Mouse (Mus musculus) adrenal gland, adult 18-20 months (tissue): ENCODE measurements around the gene Gjb5. TPM values are rescaled to one million over a fixed set of nuclear protein-coding genes. Genes with fewer than 3 reads are reported as not detected.

Source experiments
- DNase-seq, 2 experiments: peaks; one replicate each; pipeline ENCODE4 v3.0.0; 2021 to 2022; ENCODE audit warnings: low spot score in 2 of 2
- long read RNA-seq, 2 experiments: library from polyadenylated mRNA; stranded (forward); transcript quantifications; one replicate each; pipeline ENCODE4 v2.0.0; 2021
- total RNA-seq, 2 experiments: library from RNA; stranded (reverse); gene quantifications; 1 replicate in 1 of 2; 2 replicates in 1 of 2; pipeline ENCODE4 v1.2.3; 2021

Gene Gjb5
- total RNA-seq = under 1 TPM in 1 of 2 experiments, not detected in 1; 0.17 TPM
- long read RNA-seq, experiment 1 = 0 reads
- long read RNA-seq, experiment 2 = 0 reads

DNA sequence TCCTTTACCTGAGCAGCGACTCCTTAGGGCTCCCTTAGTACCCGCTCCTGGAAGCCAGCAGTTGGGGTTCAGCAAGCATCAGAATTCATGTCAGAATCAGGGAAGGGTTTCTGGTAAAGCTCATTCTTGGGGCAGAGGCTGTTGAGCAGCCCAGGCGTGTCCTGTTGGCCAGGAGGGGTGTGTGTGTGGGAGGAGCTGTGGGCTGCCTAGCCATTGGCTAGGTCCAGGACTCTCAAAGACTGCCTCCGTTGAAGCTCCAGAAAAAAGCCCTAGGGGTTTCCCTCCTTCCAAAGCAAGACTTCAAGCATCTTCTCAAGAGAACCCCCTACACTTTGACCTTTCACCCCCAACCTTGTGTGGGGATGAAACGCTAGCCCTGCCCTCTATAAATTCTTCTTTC, at the start of gene Gjb5:
Gene Gjb5, minus strand, starts transcription at position 164 of the 400 bp plus-strand sequence.
- no peak for DNase-seq

DNA sequence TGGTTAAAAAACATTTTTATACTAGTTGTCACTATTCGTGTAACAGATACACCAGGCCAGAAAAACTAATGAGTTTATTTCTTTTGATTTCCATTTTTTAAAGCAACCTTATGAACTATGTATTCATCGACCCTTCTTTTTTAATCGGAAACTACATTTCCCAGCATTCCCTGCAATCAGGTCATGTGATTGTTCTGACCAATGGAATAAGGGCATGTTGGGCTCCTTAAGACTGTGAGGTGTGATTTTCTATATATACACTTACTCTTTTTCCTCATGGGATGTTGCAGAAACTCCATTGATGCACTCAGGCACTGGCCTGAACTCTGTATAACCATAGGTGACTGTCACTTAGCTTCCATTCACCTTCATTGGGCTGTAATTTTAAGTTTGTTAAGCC, 44.6 kb upstream of the Gjb5 start:
- no peak for DNase-seq

DNA sequence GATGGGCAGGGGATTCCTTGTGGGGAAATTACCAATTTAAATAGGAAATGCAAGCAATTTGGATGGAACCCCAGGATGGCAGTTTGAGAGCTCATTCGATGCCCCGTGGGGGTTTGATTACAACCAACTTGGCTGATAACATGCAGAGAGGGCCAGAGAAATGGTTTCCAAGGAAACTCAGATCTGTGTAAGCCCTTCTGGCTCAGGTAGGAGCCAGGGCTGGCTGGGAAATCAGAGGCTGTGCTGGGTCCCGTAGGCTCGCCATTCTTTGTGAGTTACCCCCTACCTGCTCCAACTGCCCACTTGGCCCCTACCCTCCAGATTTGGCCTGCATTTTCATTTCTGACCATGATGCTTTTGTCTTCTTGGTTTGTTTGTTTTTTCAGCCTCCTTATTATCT, 44.2 kb upstream of the Gjb5 start:
- no peak for DNase-seq

DNA sequence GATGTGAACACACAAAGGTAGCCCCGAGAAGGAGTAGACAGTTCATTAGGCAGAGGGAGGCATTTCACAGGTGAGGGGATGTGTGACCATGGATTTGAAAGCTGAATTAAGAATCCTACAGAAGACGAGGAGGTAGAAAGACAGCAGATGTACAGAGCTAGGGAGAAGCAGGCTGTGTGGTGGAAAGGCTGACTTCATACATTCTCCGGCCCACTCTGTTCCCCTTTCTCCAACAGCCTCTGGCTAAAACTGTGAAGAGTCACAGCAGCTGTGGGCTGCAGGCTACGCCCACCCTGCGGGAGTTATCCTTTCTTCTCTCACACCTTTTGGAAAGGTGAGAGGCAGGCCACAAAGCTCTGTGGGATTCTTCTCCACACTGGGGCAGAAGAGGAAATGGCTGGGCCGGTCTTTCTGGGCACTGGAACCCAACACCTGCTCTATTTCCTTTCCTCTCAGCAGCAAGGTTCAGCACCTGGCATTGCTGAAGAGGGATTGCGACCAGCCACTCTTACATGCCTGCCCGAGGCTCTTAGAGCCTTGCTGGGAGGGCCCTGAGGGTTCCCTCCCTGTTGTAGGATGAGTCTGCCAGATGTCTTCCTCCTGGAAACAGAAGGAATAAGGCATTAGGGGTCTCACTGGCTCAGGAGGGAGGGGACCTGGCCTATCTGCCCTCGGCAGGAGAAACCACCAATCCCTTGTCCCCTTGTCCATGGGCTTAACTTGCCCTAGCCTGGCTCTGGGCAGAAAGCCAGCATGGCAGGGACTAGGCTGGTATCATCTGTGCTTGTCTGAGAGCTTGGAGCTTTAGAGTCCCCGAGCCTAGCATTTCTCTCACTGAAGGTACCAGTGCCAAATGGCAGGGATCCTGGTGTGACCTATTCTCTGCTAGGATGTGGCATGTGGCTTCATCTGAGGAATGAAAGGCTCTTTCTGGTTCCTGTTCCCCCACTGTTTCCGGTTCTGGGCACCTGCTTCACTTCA, 42.5 kb upstream of the Gjb5 start:
- DNase-seq = no peak

DNA sequence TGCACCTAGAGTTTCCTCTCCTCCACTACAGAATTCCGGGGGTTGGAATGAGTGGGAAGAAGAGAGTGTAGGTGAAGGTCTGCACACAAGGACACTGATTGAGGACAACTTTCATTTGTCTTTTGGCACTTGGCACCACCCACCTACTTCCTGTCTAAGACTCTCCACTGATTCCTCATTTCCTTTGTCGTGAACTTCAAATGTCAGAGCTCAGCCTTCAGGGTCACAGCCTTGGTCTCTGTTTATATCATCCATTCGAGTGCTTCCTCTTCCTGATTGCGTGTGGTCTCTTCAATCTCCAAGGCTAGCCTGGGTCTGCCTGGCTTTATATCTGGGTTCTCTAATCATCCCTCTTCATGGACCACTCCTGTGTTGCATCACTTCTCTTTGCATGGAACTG, 37.6 kb upstream of the Gjb5 start:
- no peak for DNase-seq

DNA sequence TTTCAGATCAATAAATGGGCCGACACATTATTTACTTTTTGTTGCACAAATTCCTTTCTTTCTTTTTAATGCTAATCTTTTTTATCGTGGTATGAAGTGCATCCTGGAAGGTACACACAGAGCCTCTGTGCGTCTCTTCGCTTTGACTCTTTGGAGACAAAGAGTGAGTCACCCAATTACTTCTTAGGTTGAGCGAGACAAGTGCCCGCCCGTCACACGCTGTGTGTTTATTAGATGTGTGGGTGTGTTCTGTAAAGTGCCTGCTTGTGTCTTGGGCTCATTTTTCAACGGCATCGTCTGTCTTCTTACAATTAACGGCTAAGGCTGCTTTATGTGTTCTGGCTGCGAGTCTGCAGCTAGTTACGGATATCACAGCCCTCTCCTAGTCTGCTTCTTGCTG, 31.7 kb upstream of the Gjb5 start:
- DNase-seq = no peak

DNA sequence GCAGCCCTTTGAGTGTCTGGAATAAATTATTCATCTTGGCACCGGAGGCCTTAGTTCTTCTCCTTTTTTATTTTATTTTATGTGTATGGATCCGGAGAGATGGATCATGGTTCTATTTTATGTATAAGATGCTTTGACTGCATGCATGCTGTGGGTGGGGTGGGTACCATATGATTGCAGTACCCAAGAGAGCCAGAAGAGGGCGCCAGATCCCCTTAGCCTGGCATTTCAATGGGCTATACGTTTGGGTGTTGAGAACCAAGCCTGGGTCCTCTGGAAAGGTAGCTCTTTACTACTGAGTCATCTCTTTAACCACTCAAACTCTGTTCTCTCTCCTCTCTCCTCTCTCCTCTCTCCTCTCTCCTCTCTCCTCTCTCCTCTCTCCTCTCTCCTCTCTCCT, 19.4 kb upstream of the Gjb5 start:
- peak; percentile 28 to 36 for DNase-seq

DNA sequence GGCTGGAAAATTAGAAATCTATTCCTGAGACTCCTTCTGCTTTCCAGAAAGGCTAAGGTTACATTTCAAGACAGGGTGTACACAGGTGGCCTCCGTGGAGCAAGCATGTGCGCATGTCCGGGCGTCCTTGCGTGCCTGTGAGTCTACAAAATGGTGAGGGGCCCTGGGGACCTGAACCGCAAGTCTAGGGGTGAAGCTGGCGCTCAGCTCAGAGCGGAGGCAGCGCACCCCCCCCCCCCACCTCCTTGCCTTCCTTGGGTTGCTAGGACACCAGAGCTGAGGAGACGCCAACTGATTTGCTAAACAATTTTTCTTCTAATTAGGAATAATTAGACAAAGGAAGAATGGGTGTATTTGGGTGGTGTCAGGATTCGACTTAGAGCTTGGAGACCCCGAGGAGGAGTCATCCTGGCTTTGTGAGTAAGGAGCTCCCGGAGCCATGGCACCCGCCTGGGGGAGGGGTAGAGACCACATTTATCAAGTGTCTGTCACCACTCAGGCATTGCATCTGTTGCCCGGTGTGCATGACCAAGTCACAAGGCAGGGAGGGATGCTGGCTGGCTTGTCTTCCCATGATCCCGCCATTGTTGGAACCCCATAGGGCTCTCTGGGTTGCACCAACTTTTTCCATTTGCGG, 17.7 kb upstream of the Gjb5 start:
- no peak for DNase-seq

DNA sequence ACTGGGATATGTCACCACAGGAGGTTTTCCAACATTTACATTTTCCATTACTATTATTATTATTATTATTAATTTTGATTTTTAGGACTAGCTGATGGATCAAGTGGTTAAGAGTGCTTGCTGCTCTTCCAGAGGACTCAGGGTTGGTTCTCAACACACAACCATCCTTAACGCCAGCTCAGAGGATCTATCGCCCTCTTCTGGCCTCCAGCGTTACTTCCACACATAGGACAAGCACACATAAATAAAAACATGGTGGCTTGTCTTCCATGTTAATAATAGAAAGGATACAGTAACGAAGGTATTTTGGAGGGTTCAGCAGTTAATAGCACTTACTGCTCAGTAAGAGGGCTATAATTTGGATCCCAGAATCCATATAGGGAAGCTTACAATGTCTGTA, 16.7 kb upstream of the Gjb5 start:
- DNase-seq = no peak

DNA sequence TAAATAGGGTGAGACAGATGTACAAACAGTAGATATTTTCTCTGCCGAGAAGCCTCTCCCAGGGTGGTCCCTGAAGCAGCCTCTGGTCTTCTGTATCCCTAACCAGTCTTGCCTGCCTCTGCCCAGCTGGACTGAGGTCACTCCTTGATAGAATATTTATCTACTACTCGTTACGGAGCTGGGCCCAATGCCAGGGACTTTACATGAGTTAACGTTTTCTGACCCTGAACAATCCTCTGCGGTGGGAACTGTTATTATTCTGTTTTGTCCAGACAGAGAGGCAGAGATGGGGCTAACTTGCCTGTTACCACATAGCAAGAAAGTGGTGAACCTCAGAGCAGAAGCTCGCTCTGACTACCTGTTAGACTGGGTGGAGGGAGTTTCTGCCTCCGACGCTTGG, 15.5 kb upstream of the Gjb5 start:
- DNase-seq = peak in 1 of 2 experiments; percentile 31

DNA sequence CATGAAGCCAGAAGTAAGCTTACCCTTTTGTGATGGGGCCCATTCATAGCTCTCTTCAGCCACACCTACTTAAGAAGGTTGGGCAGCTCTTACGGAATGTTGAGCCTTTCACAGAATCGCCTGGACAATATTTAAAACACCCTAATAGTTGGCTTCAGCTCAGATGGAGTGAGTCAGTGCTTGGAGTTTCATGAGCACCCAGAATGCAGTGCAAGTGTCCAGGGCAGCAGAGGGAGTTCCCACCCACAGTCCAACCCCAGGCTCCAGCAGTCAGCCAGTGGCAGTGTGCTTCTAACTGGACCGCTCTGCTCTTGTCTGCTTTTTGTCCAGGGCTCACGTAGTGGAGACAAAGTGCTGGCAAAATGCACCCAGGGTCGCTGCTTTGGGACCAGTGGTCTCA, 13.6 kb upstream of the Gjb5 start:
- DNase-seq = no peak

DNA sequence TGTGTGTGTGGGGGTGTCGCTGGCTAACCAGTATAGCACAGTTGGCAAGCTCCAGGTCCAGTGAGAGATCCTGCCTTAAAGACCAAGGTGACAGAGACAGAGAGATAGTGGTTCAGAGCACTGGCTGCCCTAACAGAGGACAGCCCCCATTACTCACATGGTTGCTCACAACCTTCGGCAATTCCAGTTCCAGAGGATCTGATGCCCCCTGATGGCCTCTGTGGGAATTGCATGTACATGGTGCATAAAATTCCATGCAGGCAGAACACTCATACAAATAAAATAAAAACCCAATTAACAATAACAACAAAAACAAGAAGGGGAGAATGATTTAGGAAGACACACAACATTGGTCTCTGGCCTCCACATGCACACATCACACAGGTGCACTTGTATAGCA, 12.5 kb upstream of the Gjb5 start:
- no peak for DNase-seq

DNA sequence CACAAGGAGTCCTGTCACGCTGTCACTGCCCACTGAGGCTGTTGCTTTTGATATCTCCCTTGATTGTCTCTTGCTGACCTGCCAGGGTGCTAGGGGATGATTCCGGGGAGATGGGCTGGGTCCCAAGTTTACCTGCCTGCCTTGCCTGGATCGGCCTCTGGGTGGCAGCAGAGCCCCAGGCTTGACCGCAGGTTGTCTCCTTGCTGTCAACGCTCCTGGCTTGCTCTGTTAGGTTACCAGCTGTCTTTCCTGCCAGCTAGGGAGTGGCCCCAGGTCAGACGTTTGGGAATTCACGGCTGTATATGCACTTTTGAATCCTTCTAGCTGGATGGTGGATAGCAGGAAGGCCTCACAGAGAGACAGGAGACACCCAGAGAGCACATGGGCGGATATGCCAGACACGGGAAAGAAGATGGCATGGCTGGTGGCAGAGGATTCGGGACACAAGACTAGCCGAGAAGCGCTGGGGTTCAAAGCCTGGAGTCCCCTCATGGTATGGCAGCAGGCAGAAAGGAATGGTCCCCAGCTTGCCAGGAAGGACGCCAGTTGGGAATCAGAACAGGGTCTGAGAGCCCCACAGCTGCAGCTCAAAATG, 10.5 kb upstream of the Gjb5 start:
- DNase-seq = peak; percentile 69 to 72

DNA sequence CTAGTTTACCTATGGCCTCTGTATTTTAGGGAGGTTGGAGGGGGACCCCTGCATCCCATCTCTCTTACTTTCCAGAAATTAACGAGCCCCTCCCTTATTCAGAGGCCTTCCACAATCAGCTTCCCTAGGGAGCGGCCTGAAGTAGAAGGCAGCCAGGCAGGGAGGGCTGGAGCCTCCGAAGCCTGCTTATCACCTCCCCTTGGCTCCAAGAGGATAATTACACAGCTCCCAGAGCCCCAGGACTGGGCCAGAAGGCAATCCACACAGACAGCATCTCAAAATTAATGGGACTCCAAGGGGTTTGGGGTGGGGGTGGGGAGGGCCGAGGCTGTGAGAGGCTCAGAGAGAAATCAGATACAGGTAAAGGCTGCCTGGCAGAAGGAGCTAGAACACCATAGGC, 7.9 kb upstream of the Gjb5 start:
- DNase-seq = no peak

DNA sequence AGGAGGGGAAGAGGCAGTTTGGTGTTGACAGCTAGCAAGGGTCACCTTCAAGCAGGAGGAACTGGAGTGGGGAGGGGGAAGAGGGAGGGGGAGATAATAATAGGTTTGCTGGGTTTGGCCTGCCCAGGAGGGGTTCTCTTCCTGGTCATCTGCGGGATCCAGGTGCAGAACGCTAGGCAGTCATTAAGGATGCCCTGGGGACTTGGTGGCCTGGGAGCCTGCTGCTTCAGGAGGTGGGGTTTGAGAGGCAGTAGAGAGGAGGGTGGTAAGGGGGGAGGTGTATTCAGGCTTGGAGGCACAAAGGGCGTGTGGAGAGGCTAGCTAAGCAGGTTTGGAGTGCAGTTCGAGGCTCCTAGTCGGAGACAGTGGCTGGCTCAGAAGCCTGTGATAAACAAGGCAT, 7.5 kb upstream of the Gjb5 start:
- no peak for DNase-seq

DNA sequence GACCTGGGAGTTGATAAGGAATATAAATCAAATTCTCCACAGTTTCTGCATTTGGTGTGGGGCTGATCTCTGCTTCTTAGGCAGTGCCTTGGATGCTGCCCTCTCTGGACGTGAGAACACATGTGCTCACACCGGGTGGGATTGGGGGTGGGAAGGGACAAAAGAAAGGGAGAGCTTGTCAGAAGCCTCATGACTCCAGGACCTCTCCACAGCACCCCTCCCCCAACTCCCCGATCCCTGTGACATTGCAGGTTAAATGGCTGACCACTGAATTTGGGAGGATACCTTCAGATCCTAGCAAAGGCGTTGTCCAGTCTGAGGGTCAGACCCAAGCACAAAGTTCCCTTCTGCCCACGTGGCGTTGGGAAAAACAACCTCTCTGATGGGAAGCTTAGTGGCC, 6.5 kb upstream of the Gjb5 start:
- DNase-seq = no peak

DNA sequence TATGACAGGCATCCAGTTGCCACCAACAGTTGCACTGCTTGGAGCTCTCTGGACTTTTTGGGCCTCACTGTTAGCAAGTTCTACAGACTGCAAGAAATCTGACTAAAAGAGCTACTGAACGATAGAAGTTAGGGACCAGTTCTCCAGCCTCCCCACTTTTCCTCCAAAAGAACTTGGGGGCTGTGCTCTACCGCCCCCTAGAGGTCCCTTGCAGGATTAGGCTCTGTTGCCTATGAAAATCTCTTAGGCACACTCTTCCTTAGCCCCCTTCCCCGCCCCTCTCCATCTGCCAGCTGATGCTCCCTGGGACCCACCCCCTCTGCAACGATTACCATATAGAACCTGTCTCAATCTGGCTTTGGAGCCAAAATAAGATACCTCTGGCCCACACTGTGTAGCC, 5.3 kb upstream of the Gjb5 start:
- DNase-seq = no peak

DNA sequence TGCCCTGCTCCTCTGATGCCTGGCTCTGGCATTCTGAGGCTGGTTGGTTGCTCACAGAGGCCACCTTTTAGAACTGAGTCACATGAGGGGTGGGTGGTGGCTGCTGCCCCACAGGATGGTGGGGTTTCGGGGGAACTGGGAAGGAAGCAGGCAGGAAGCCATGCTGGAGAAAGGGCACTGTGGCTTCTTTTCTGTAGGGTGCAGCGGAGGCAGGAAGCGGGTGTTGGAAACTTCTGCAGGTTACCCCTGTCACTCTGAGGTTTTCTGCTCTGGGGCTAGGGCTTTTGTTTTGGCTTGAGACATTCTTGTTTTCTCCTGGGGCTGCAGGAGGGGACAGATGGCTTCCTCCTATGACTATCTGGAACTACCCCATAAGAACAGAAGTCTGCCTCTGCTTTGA, 4.5 kb upstream of the Gjb5 start:
- no peak for DNase-seq

DNA sequence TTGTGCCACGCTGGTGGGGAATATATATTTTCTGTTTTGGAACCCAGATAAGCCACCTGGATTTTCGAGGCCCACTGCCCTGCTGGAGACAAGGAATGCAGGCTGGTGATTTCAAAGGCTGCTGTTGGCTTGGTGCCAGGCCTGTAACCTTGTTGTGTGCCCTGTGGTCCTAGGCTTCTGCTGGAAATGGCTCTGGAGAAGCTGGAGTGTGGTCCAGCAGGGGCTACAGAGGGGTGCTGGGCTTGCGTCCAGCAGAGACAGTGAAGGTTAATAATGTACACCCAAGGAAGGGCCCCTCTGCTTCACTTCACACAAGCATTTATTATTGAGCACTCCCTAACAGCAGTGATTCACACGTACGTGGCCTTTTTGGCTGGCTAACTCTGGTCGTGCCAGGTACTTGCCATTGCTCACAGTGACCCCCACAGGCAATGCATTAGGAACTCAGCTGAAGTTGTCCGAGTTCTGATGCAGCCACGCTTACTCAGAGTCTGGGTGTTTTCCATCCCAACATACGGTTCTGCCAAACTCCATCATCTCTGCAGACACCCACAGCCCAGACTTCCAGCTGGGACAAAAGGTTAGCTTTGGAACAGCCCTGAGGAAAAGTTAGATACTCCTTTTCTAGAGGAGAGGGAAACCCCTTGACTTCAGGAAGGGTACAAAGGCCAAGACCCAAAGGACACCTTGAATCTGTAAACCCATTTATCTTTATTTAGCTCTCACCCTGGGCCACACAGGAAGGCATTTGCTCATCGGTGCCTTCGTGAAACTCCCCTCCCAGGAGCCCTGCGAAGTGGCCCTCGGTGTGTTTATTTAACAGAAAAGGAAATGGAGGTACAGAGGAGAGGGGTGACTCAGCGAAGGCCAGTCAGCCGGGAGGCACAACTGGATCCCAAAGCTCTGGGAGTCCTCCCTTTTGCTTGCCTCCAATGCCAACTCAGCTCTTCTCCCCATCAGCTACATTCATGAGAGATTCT, 3.2 kb downstream of the Gjb5 start:
- DNase-seq = peak; percentile 29 to 33

DNA sequence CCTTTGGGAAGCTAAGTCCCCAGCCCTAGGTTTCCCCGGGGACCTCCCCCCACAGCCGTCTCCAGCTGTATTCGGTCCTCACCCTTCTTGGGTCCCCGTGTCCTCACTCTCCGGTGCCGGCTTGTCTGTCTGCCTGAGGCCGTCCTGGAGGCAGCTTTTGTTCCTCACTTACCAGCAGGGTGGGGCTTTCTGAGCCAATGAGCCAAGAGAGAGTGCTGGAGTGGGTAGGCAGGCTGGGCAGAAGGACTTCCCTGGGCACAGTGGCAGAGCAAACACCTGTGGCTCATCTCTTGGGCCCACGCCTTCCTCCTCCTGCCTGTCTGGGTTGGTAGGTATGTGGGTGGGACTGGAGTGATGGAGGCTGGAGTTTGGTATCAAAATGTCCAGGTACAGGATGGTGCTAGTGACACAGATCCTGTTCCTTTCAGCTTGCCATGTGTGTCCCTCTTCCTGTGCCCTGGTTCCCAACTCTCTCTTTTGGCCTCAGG, 4.0 kb downstream of the Gjb5 start, which contains the start of gene Gjb4:
Gene Gjb4, minus strand, starts transcription at position 131 of the 488 bp plus-strand sequence.
- no peak for DNase-seq

DNA sequence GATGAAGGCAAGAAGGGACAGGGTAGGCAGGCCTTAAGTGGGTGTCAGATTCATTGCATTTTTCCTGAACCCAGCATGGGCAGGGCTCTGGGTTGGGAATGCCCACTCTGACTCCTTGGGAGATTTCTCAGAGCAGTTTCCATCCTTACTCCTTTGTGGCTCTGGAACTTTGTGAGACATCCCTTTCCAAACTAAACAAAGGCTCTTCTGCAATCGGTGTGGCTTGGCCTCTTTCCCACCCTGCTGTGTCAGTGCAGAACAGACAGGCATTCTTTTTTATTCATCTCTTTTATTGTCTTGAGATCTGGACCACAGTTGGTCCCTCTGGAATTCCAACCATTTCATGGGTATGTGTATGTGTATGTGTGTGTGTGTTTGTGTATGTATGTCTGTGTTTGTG, 5.4 kb downstream of the Gjb5 start:
- DNase-seq = no peak
